Mouse (Mus musculus): ENCODE results near the gene Cuedc1.

GRCm38 (mm10) chr11:88165683-88166364 is 68.0 kb downstream of the Cuedc1 start:
- TF ChIP-seq POLR2A (IDR thresholded peaks at IDR 0.05; ENCODE audit: borderline replicate concordance, extremely low read depth, insufficient read depth, insufficient read length, poor library complexity, severe bottlenecking) = no peak
- no peak for TF ChIP-seq CTCF (IDR thresholded peaks at IDR 0.05; ENCODE audit: borderline replicate concordance, extremely low read depth, insufficient read depth, insufficient read length)

Data from brain, embryonic 14.5 days (tissue).